Mouse (Mus musculus) kidney, adult 2 months (tissue): ENCODE data around the gene March11. TPM values are rescaled to one million over a fixed set of nuclear protein-coding genes. Genes with fewer than 3 reads are reported as not detected.

Experiments
- DNase-seq: peaks from one replicate; pipeline ENCODE4 v3.0.0; 2021
- H3K27ac ChIP-seq: fragments of 200-500 bp; 2 replicates; pipeline ENCODE4 v1.5.1; 2012; ENCODE audit warnings: low read depth, low read length, control low read depth, inconsistent platforms; ENCODE audit not compliant: insufficient read depth
- H3K27me3 ChIP-seq: fragments of 200-500 bp; replicated peaks from 2 replicates; pipeline ENCODE4 v1.6.1; 2012; ENCODE audit warnings: mild to moderate bottlenecking, moderate library complexity, low read length, inconsistent platforms; ENCODE audit not compliant: control insufficient read depth, insufficient read depth
- H3K36me3 ChIP-seq: fragments of 200-500 bp; 2 replicates; pipeline ENCODE4 v1.6.1; 2012; ENCODE audit warnings: mild to moderate bottlenecking, moderate library complexity, low read length, inconsistent platforms; ENCODE audit not compliant: control insufficient read depth, insufficient read depth
- H3K4me1 ChIP-seq: fragments of 200-500 bp; 2 replicates; pipeline ENCODE4 v1.6.1; 2011; ENCODE audit warnings: low read length; ENCODE audit not compliant: control insufficient read depth, insufficient read depth
- H3K4me3 ChIP-seq: fragments of 200-500 bp; 2 replicates; pipeline ENCODE4 v1.5.1; 2011; ENCODE audit warnings: mild to moderate bottlenecking, low read depth, low read length, control low read depth; ENCODE audit not compliant: insufficient read depth
- CTCF ChIP-seq: fragments of 200-500 bp; conservative IDR thresholded peaks from 2 replicates; pipeline ENCODE4 v1.5.1; 2011; ENCODE audit warnings: low read depth, mild to moderate bottlenecking, control low read depth, low read length, moderate library complexity, mixed read lengths; ENCODE audit not compliant: insufficient read depth, insufficient read length
- POLR2A ChIP-seq: fragments of 200-500 bp; IDR thresholded peaks from one replicate; pipeline ENCODE4 v1.6.1; 2011; ENCODE audit warnings: low read depth, low read length, control low read depth
- WGBS: fragments of 180-500 bp; shearing (Covaris S2); methylation state at CpG from one replicate; pipeline ENCODE4 v1.1.7; 2018; 5-methylcytosine and 5-hydroxymethylcytosine counted together
- polyA plus RNA-seq: library from polyadenylated mRNA; depleted of rRNA; stranded (reverse); fragments of >200 nt; gene quantifications from 2 replicates; pipeline ENCODE4 v1.2.3, GENCODE M21; 2012

Gene March11
- polyA plus RNA-seq, 1 experiment, result 0.13 TPM

DNA sequence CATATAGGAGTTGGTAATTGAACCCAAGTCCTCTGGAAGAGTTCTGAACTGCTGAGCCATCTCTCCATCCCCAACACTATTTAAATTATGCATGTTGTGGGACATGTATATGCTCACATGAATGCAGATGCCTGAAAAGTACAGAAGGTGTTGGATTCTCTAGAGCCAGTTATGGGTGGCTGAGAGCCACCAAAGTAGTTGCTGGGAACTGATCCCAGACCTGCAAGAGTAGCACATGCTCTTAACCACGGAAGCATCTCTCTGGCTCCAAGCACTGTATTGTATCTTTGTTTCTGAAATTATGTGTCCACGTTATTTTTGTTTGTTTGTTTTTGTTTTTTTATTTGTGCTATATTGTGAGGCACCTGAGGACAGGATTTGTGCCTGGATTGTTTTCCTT lies 28.9 kb downstream of the March11 start:
- no peak overlapping the region for H3K27ac ChIP-seq

DNA sequence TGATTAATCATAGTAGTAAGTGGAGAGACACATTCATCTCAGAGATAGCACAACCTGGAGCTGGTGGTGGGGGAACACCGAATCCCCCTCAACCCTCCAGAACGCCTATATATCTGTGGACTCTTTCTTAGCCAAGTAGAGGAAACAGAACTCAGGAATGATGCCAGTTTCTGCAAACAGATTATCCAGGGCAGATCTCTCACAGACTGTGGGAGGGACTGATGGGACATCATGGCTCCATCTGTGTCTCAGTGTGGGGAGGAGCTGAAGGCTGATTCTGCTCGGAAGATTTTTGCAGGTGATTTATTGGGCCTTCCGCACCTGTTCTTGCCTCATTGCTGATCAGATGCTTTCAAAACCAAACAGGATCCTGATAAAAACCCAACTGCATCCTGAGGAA lies 29.5 kb downstream of the March11 start:
- no peaks in the 10 kb centered on the region for H3K4me1 ChIP-seq
- H3K36me3 ChIP-seq, result no peaks in the 10 kb centered on the region
- no peaks in the 10 kb centered on the region for H3K27me3 ChIP-seq
- no peak for DNase-seq
- H3K27ac ChIP-seq, result no peak overlapping the region
- TF ChIP-seq POLR2A (no peak), CTCF (no peak)
- H3K4me3 ChIP-seq, result no peak overlapping the region
- 61% methylated on average over 4 of the region's 4 CpGs for WGBS

More for the DNA sequence above, 28.9 kb downstream of the March11 start:
- Histone ChIP-seq H3K36me3 (no peaks in the 10 kb centered on the region), H3K4me3 (no peak overlapping the region), H3K27me3 (no peaks in the 10 kb centered on the region), H3K4me1 (no peaks in the 10 kb centered on the region)
- no peak for DNase-seq
- no peak for TF ChIP-seq CTCF
- TF ChIP-seq POLR2A, result no peak
- WGBS, result 91% methylated on average over 2 of the region's 2 CpGs

DNA sequence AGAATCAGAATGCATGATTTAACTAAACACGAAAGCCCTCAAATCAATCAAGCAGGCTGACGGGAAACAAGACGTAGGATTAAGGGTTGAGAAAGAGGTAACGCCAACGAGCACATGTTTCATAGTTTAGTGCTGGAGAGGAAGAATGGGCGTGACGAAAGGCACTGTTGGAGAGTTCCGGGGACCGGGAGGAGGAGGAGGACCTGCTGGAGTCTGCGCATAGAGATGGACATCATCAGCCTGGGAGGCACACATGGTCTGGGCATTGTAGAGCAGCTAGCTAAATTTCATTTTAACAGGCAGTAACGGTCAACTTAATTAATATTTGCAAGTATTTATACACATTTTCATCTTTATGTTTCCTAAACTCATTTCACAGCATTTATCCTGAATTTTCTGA lies 31.6 kb downstream of the March11 start:
- Histone ChIP-seq H3K27me3 (no peaks in the 10 kb centered on the region), H3K4me1 (no peaks in the 10 kb centered on the region), H3K36me3 (no peaks in the 10 kb centered on the region), H3K27ac (no peak overlapping the region), H3K4me3 (no peak overlapping the region)
- no peak for DNase-seq
- 62% methylated on average over 11 of the region's 11 CpGs for WGBS
- TF ChIP-seq CTCF (no peak), POLR2A (no peak)

DNA sequence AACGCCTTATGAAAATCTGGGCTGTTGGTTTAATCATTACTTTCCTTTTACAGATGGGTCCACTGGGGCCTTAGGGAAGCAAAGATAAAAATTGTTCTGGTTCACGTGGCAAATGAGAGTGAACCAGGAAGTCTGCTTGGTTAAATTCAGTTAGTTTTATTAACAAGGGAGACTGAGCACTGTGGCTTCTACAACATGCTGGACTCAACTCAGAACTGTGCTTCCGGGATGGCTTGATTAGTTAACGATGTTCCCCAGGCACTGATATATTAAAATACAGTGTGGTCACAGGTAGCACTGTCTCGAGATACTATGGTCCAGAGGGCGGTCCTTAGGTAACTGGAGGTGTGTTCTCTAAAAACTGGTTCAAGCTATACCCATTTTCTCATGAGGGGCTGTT lies 32.1 kb downstream of the March11 start:
- 53% methylated on average over 6 of the region's 6 CpGs for WGBS
- Histone ChIP-seq H3K27me3 (no peaks in the 10 kb centered on the region), H3K27ac (no peak overlapping the region), H3K36me3 (no peaks in the 10 kb centered on the region), H3K4me1 (no peaks in the 10 kb centered on the region), H3K4me3 (no peak overlapping the region)
- no peak for DNase-seq
- TF ChIP-seq POLR2A (no peak), CTCF (no peak)

DNA sequence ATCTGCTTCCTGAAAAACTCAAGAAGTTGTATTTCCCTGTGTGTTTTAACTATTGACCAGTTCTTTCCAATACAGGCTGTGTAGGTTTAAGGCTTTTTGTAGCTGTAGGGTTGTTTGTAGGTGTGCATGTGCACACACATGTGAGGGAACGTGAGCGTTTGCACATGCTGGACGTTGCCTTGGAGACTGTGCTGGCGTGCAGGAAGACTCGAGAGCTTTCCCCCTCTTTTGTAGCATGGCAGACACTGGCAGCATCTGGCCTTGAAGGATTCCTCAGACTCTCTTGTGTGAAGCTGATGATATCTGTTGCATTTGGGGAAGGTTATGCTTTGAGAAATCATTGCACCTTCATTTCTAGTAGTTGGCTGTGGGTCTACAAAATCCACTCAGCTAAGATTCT lies 35.5 kb downstream of the March11 start:
- WGBS, result 89% methylated on average over 5 of the region's 5 CpGs
- Histone ChIP-seq H3K4me3 (no peak overlapping the region), H3K27me3 (no peaks in the 10 kb centered on the region), H3K4me1 (no peaks in the 10 kb centered on the region), H3K27ac (no peak overlapping the region), H3K36me3 (no peaks in the 10 kb centered on the region)
- TF ChIP-seq CTCF (no peak), POLR2A (no peak)
- no peak for DNase-seq

DNA sequence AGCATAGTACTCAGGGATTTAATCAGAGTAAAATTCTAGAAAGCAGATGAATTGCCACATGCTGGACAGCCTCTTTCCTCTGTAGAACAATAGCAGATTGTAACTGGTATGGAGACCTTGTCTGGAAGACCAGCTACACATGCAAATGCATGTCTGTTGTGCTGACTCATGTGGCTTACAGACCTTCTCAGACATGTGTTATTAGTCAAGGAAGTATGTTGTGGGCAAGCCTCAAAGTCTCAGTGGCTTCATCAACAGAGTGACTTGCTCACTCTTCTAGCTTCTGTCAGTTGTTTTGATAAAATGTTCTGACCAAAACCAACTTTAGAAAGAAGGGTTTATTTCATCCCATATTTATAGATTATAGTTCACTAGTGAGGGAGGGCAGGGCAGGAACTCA lies 44.8 kb downstream of the March11 start:
- no peak for TF ChIP-seq CTCF
- no peak for DNase-seq
- H3K4me3 ChIP-seq, result no peak overlapping the region
- no peaks in the 10 kb centered on the region for H3K36me3 ChIP-seq
- H3K4me1 ChIP-seq, result no peaks in the 10 kb centered on the region
- no peaks in the 10 kb centered on the region for H3K27me3 ChIP-seq
- H3K27ac ChIP-seq, result no peak overlapping the region

DNA sequence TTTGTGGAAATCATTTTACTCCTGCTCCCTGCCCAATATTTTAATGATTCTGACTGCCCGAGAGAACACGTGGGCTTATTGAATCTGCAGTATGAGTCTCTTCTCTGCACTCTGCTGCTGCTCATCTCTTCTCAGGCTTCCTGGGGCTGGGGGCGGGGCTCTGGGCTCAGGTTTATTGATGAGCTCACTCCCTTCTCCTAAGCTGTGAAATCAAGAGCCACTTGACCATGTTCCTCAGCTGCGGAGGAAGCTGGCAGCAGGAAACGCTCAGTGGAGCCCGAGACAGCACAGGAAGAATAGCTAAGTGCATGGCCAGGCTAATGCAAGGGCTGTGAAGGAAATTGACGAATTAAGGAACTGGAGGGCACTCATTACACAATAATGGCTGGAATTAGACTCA lies 56.5 kb downstream of the March11 start:
- 14% methylated on average over 7 of the region's 7 CpGs for WGBS
- Histone ChIP-seq H3K4me3 (no peak overlapping the region), H3K36me3 (no peaks in the 10 kb centered on the region), H3K27ac (no peak overlapping the region), H3K27me3 (no peaks in the 10 kb centered on the region), H3K4me1 (no peaks in the 10 kb centered on the region)
- TF ChIP-seq POLR2A (no peak), CTCF (no peak)
- no peak for DNase-seq

DNA sequence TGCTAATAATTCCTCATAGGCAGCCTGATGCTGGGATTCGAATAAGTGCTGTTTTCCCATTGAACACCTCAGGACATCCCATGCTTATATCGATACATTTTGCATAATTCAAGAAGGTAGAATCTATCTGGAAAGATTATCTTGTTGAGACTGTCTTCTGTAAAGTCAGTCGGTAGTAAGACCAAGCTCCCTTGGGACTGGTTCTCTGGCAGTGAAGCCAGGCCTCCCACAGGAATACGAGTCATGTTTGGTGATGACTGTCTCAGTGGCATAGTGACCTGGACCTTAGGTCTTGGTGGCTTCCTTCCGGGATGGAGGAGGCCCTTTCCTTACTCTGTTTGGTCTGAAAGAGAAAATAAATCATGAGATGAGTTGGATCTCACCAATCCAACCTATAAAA lies 57.7 kb downstream of the March11 start:
- TF ChIP-seq POLR2A (no peak), CTCF (no peak)
- Histone ChIP-seq H3K27ac (no peak overlapping the region), H3K36me3 (no peaks in the 10 kb centered on the region), H3K4me1 (no peaks in the 10 kb centered on the region), H3K27me3 (no peaks in the 10 kb centered on the region), H3K4me3 (no peak overlapping the region)
- DNase-seq, result no peak
- WGBS, result 76% methylated on average over 5 of the region's 5 CpGs
